Mouse (Mus musculus): ENCODE measurements around the gene Kndc1. TPM values are rescaled to one million over a fixed set of nuclear protein-coding genes. Genes with fewer than 3 reads are reported as not detected.
A peak's percentile ranks its signal among the peaks of the same experiment; 100 is the strongest.

Gene Kndc1
- polyA plus RNA-seq, 1 experiment from 2014 or later = 0.15 TPM

MicroRNAs within 50 kb of the gene (microRNA counts, 519-probe panel; counts per million panel counts)
- microRNA mmu-miR-202-3p (460 counts per million, percentile 65 among the panel's probes with 10 or more counts), microRNA mmu-miR-202-5p (2,516 counts per million, percentile 69 among the panel's probes with 10 or more counts)

Small RNAs within 50 kb of the gene (microRNA-seq; reads per million reads assigned to microRNA genes)
- gene Mir202 (not detected), gene Mir7062 (1.5 reads per million), gene mmu-mir-7686 (not detected)

Other genes with a start within 250 kb of the Kndc1 start
- 0.26 and 0.57 TPM in 2 replicates for gene Cfap46, start 210.9 kb upstream of the Kndc1 start, polyA plus RNA-seq (2016; fragmentation: Nextera tagmentation; extraction: Ambion mirVana)
- 1.2 and 1.3 TPM in 2 replicates for gene Adgra1, start 60.5 kb upstream of the Kndc1 start, polyA plus RNA-seq (2016; fragmentation: Nextera tagmentation; extraction: Ambion mirVana)
- gene Utf1, start 49.1 kb downstream of the Kndc1 start, polyA plus RNA-seq (2016; fragmentation: Nextera tagmentation; extraction: Ambion mirVana) = 0.22 TPM in 1 of 2 replicates, not detected in the other
- 0.14 and 0.92 TPM in 2 replicates for gene 6430531B16Rik, start 84.1 kb downstream of the Kndc1 start, polyA plus RNA-seq (2016; fragmentation: Nextera tagmentation; extraction: Ambion mirVana)
- gene Adam8, start 97.9 kb downstream of the Kndc1 start, polyA plus RNA-seq (2016; fragmentation: Nextera tagmentation; extraction: Ambion mirVana) = 2.3 and 2.8 TPM in 2 replicates
- gene Zfp511, start 141.7 kb downstream of the Kndc1 start, polyA plus RNA-seq (2016; fragmentation: Nextera tagmentation; extraction: Ambion mirVana) = 37.9 and 39.6 TPM in 2 replicates
- gene Tubgcp2, start 142.0 kb downstream of the Kndc1 start, polyA plus RNA-seq (2016; fragmentation: Nextera tagmentation; extraction: Ambion mirVana) = 73.8 and 82.9 TPM in 2 replicates
- 0.47 and 0.59 TPM in 2 replicates for gene Msx3, start 154.4 kb downstream of the Kndc1 start, polyA plus RNA-seq (2016; fragmentation: Nextera tagmentation; extraction: Ambion mirVana)
- 2.6 and 2.7 TPM in 2 replicates for gene Caly, start 187.9 kb downstream of the Kndc1 start, polyA plus RNA-seq (2016; fragmentation: Nextera tagmentation; extraction: Ambion mirVana)
- gene Prap1, start 198.7 kb downstream of the Kndc1 start, polyA plus RNA-seq (2016; fragmentation: Nextera tagmentation; extraction: Ambion mirVana) = not detected in 2 replicates
- 22.0 and 27.1 TPM in 2 replicates for gene Fuom, start 207.7 kb downstream of the Kndc1 start, polyA plus RNA-seq (2016; fragmentation: Nextera tagmentation; extraction: Ambion mirVana)
- 19.1 and 20.8 TPM in 2 replicates for gene Paox, start 221.1 kb downstream of the Kndc1 start, polyA plus RNA-seq (2016; fragmentation: Nextera tagmentation; extraction: Ambion mirVana)
- 172 and 173 TPM in 2 replicates for gene Echs1, start 221.8 kb downstream of the Kndc1 start, polyA plus RNA-seq (2016; fragmentation: Nextera tagmentation; extraction: Ambion mirVana)
- gene Mtg1, start 242.9 kb downstream of the Kndc1 start, polyA plus RNA-seq (2016; fragmentation: Nextera tagmentation; extraction: Ambion mirVana) = 26.1 and 30.5 TPM in 2 replicates

Measured in embryonic facial prominence, embryonic 12.5 days (tissue).